Mouse (Mus musculus) forebrain, embryonic 10.5 days (tissue): ENCODE data around the gene Plaa. TPM values are rescaled to one million over a fixed set of nuclear protein-coding genes. Genes with fewer than 3 reads are reported as not detected.

Experiments
- DNase-seq: peaks from one replicate; pipeline ENCODE4 v3.0.0-alpha.2; 2017; ENCODE audit warnings: low spot score; ENCODE audit errors: extremely low spot score
- H3K27ac ChIP-seq: fragments of 300-500 bp; sonication (generic); 2 replicates; pipeline ENCODE4 v1.5.1; 2016; ENCODE audit warnings: mild to moderate bottlenecking
- H3K27me3 ChIP-seq: fragments of 300-500 bp; sonication (generic); 2 replicates; pipeline ENCODE4 v1.6.1; 2016; ENCODE audit warnings: mild to moderate bottlenecking; ENCODE audit not compliant: poor library complexity, severe bottlenecking
- H3K36me3 ChIP-seq: fragments of 300-500 bp; sonication (generic); replicated peaks from 2 replicates; pipeline ENCODE4 v1.6.1; 2016; ENCODE audit warnings: mild to moderate bottlenecking, moderate library complexity
- H3K4me1 ChIP-seq: fragments of 300-500 bp; sonication (generic); 2 replicates; pipeline ENCODE4 v1.6.1; 2016
- H3K4me3 ChIP-seq: fragments of 300-500 bp; sonication (generic); 2 replicates; pipeline ENCODE4 v1.5.1; 2016; ENCODE audit warnings: mild to moderate bottlenecking, moderate library complexity
- H3K9me3 ChIP-seq: fragments of 300-500 bp; sonication (generic); 2 replicates; pipeline ENCODE4 v1.6.1; 2016; ENCODE audit warnings: mild to moderate bottlenecking, moderate library complexity
- WGBS: fragments of 180-500 bp; shearing (Covaris S2); methylation state at CpG from one replicate; pipeline ENCODE4 v1.1.7; 2016; 5-methylcytosine and 5-hydroxymethylcytosine counted together
- polyA plus RNA-seq: library from polyadenylated mRNA; unstranded; fragments of >200 nt; fragmentation: Nextera tagmentation; extraction: Ambion mirVana; gene quantifications from 2 replicates; pipeline ENCODE4 v1.2.1, GENCODE M21; 2016

The Plaa gene
- polyA plus RNA-seq, 1 experiment from 2014 or later, result 94.7 TPM

DNA sequence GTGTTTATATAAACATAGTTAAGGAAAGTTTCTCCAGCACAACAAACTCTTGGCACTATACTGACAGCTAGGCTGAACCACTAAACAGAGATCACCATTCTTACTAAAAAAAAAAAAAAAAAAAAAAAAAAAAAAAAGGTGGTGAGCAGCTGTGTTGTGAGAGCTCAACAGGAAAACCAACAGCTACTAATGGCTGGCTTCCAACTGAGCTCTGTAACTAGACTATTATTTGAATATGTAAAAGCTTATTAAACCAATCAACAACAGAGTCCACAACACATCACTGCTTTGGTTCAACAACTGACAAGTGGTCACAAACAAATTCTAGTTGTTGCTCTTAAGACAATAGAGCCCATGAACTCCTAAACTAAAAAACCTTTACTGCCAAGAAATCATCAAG lies 69.8 kb downstream of the Plaa start:
- Histone ChIP-seq H3K36me3 (peaks cover 28% of the 10 kb centered on the region), H3K27me3 (no peaks in the 10 kb centered on the region), H3K4me1 (no peaks in the 10 kb centered on the region), H3K4me3 (no peak overlapping the region), H3K9me3 (no peaks in the 10 kb centered on the region), H3K27ac (no peak overlapping the region)
- DNase-seq, result no peak

DNA sequence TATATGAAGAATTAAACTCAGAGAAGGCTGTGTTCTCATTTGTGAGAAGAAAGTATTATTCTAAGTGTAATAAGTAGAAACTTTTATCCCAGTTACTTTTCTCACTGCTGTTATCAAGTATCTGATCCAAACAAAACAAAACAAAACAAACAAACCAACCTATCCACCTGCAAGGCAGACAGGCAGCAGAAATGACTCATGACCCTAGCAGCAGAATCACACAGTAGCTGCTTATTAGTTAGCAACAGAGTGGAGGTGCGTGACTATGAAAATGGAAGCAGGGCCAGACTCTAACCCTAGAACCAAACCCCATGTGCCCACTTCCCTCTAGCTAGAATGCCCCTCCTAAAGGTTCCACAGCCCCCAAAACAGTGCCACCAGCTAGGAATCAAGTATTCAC lies 73.6 kb downstream of the Plaa start:
- Histone ChIP-seq H3K27ac (no peak overlapping the region), H3K4me1 (no peaks in the 10 kb centered on the region), H3K4me3 (no peak overlapping the region), H3K27me3 (no peaks in the 10 kb centered on the region), H3K36me3 (peaks cover 6% of the 10 kb centered on the region), H3K9me3 (no peaks in the 10 kb centered on the region)
- WGBS, result 97% methylated on average over 1 of the region's 1 CpGs
- DNase-seq, result no peak

DNA sequence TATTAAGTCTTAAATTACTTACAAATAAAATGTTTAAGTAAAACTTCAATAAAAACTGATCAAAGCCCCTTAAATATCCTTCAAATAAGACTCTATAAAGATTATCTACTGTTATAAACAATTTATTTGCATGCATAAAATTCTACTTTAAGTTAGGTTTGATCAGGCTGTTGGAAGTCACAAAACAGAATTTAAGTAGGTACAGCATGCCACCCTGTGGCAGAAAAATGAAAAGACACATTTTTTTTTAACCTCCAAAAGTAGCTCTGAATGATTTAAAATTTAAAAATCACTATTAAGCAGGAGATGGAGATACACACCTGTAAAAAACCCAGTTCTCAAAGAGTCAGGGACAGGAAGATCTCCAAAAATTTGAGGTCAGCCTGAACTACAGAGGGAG lies 79.7 kb downstream of the Plaa start:
- DNase-seq, result no peak
- Histone ChIP-seq H3K27ac (no peak overlapping the region), H3K27me3 (no peaks in the 10 kb centered on the region), H3K9me3 (no peaks in the 10 kb centered on the region), H3K4me3 (no peak overlapping the region), H3K36me3 (peaks cover 3% of the 10 kb centered on the region; the same call in 1 of the 2 replicates), H3K4me1 (no peaks in the 10 kb centered on the region)

DNA sequence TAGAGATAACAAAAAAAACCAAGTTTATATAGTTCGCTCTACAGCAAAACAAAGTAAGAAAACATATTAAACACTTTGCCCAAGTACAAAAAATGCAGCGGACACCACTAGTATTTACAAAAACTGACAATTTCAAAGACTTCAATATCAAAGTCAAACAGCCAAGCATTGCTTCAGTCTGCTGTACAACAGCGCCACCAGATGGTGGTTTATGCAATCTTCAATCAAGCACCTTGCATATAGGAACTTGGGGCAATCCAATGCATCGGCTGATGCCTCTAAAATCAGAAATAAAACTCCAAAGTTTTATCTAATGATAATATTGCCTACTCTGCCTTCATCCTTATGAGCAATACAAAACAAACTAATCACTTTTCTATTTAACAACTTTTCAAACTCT lies 85.4 kb downstream of the Plaa start:
- Histone ChIP-seq H3K4me1 (no peaks in the 10 kb centered on the region), H3K27ac (no peak overlapping the region), H3K4me3 (no peak overlapping the region), H3K9me3 (no peaks in the 10 kb centered on the region; the same call in 1 of the 2 replicates), H3K36me3 (peaks cover 22% of the 10 kb centered on the region), H3K27me3 (no peaks in the 10 kb centered on the region)
- no peak for DNase-seq
- 70% methylated on average over 4 of the region's 4 CpGs for WGBS

Other genes with a start within 250 kb of the Plaa start
- not detected in 2 replicates for gene Gm10306, start 46.7 kb downstream of the Plaa start, polyA plus RNA-seq
- 25.4 and 26.3 TPM in 2 replicates for gene Caap1, start 46.4 kb downstream of the Plaa start, polyA plus RNA-seq
- gene Ift74, start 11.2 kb upstream of the Plaa start, polyA plus RNA-seq, result 60.1 and 70.1 TPM in 2 replicates
- gene Lrrc19, start 46.9 kb upstream of the Plaa start, polyA plus RNA-seq, result 1.4 TPM in 2 replicates
- gene Tek, start 136.0 kb upstream of the Plaa start, polyA plus RNA-seq, result 8.5 and 8.9 TPM in 2 replicates